Mouse (Mus musculus) embryonic facial prominence, embryonic 14.5 days (tissue): ENCODE measurements around the gene Camk1d. TPM values are rescaled to one million over a fixed set of nuclear protein-coding genes. Genes with fewer than 3 reads are reported as not detected.
A peak's percentile ranks its signal among the peaks of the same experiment; 100 is the strongest.
"Not testable (repeated sequence)": the region's sequence is repeated elsewhere in the genome, so short reads cannot be mapped to it uniquely, and the experiment has no call there.

Source experiments
- ATAC-seq: fragments of 200-750 bp; cut with Nextera tagmentation; 2 replicates; pipeline ENCODE4 v1.8.0; 2017; ENCODE audit warnings: low read depth, moderate number of reproducible peaks, moderate TSS enrichment
- DNase-seq: peaks from one replicate; pipeline ENCODE4 v3.0.0-alpha.2; 2015; ENCODE audit warnings: low spot score
- H3K27ac ChIP-seq: fragments of 300-500 bp; sonication (generic); replicated peaks from 2 replicates; pipeline ENCODE4 v1.5.1; 2014; ENCODE audit warnings: low read depth, mild to moderate bottlenecking, low read length, moderate library complexity
- H3K27me3 ChIP-seq: fragments of 300-500 bp; sonication (generic); replicated peaks from 2 replicates; pipeline ENCODE4 v1.6.1; 2014; ENCODE audit warnings: low read length; ENCODE audit not compliant: control insufficient read depth, insufficient read depth
- H3K36me3 ChIP-seq: fragments of 300-500 bp; sonication (generic); 2 replicates; pipeline ENCODE4 v1.6.1; 2014; ENCODE audit warnings: low read length, mixed read lengths; ENCODE audit not compliant: control insufficient read depth, insufficient read depth
- H3K4me1 ChIP-seq: fragments of 300-500 bp; sonication (generic); 2 replicates; pipeline ENCODE4 v1.6.1; 2014; ENCODE audit warnings: antibody characterized with exemption, low read length; ENCODE audit not compliant: control insufficient read depth, insufficient read depth
- H3K4me2 ChIP-seq: fragments of 300-500 bp; sonication (generic); 2 replicates; pipeline ENCODE4 v1.6.1; 2014; ENCODE audit warnings: low read depth, mild to moderate bottlenecking, low read length, moderate library complexity, mixed read lengths
- H3K4me3 ChIP-seq: fragments of 300-500 bp; sonication (generic); 2 replicates; pipeline ENCODE4 v1.5.1; 2014; ENCODE audit warnings: low read depth, mild to moderate bottlenecking, low read length
- H3K9ac ChIP-seq: fragments of 300-500 bp; sonication (generic); 2 replicates; pipeline ENCODE4 v1.6.1; 2014; ENCODE audit warnings: low read depth, mild to moderate bottlenecking, low read length, moderate library complexity, mixed read lengths
- H3K9me3 ChIP-seq: fragments of 300-500 bp; sonication (generic); 2 replicates; pipeline ENCODE4 v1.6.1; 2016; ENCODE audit warnings: low read length; ENCODE audit not compliant: control insufficient read depth
- WGBS: fragments of 180-500 bp; shearing (Covaris S2); extraction: QIAGEN DNeasy Blood & Tissue Kit; methylation state at CpG from one replicate; pipeline ENCODE4 v1.1.7; 2014; 5-methylcytosine and 5-hydroxymethylcytosine counted together
- polyA plus RNA-seq: library from polyadenylated mRNA; unstranded; fragments of >200 nt; fragmentation: Nextera tagmentation; extraction: Ambion mirVana; gene quantifications from 2 replicates; pipeline ENCODE4 v1.2.1, GENCODE M21; 2014

The Camk1d gene
- polyA plus RNA-seq, 1 experiment from 2014 or later: 6.2 TPM

DNA sequence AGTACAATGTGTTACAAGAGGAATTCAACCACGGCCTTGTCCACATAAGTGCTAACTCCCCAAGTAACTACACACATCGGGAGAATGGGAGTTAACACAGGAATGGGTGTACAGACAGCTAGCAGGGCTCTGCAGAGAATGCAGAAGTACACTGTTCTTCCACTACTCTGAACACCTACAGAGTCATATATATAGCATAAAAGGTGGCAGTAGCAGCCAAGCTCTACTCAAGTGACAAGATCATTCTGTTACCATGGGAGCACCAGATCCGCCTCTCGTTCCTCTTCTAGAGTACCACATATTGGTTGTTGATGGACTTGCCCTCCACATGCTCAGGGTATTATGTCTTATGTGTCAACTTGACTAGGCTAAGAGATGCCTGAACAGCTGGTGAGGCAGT is 165.4 kb downstream of the Camk1d start:
- DNase-seq (no peak), ATAC-seq (no peak)
- H3K4me3 ChIP-seq: no peak overlapping the region
- WGBS: 95% methylated on average over 4 of the region's 4 CpGs
- no peak overlapping the region for H3K27ac ChIP-seq
- H3K4me1 ChIP-seq: no peaks in the 10 kb centered on the region
- H3K36me3 ChIP-seq: no peaks in the 10 kb centered on the region
- H3K9ac ChIP-seq: no peak overlapping the region
- no peaks in the 10 kb centered on the region for H3K27me3 ChIP-seq
- H3K4me2 ChIP-seq: no peak overlapping the region
- no peaks in the 10 kb centered on the region for H3K9me3 ChIP-seq

GRCm38 (mm10) chr2:5540870-5541269 is 173.4 kb downstream of the Camk1d start:
- Histone ChIP-seq H3K9ac (no peak overlapping the region), H3K4me2 (no peak overlapping the region), H3K27me3 (no peaks in the 10 kb centered on the region), H3K4me1 (no peaks in the 10 kb centered on the region), H3K9me3 (no peaks in the 10 kb centered on the region), H3K4me3 (no peak overlapping the region), H3K36me3 (no peaks in the 10 kb centered on the region), H3K27ac (no peak overlapping the region)
- no peak for ATAC-seq
- no peak for DNase-seq
- 90% methylated on average over 3 of the region's 3 CpGs for WGBS

GRCm38 (mm10) chr2:5539894-5540293 is 174.4 kb downstream of the Camk1d start:
- H3K9me3 ChIP-seq, H3K27ac ChIP-seq, H3K4me1 ChIP-seq, H3K36me3 ChIP-seq, H3K4me2 ChIP-seq, H3K4me3 ChIP-seq, ATAC-seq, H3K9ac ChIP-seq, H3K27me3 ChIP-seq: not testable (repeated sequence)
- WGBS: 65% methylated on average over 3 of the region's 3 CpGs
- peak; percentile 51 for DNase-seq

- Histone ChIP-seq H3K9me3 (no peaks in the 10 kb centered on the region), H3K4me3 (no peak overlapping the region), H3K27me3 (no peaks in the 10 kb centered on the region), H3K4me1 (no peaks in the 10 kb centered on the region), H3K4me2 (no peak overlapping the region), H3K36me3 (no peaks in the 10 kb centered on the region), H3K9ac (no peak overlapping the region), H3K27ac (no peak overlapping the region)
- no peak for DNase-seq
- ATAC-seq: no peak
- WGBS: 55% methylated on average over 2 of the region's 2 CpGs
Measured at GRCm38 (mm10) chr2:5533868-5534267, 180.4 kb downstream of the Camk1d start.

DNA sequence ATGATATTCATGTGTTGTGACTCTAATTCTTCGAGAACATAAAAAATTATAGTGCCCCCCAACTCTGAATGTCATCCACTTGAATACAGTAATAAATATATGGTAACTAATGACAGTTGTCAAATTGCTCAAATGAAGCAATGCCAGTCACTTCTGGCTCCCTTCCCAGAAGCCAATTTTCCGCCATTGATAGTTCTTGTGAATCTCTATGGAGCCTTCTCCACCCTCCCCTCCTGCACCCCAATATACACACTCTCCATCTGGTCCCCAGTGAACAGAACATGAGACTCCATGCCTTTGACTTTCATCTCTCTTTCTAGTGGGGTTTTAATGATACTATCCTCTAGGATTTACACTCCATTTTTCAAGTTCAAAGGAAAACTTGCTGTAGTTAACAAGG is 184.3 kb downstream of the Camk1d start:
- Histone ChIP-seq H3K4me1 (no peaks in the 10 kb centered on the region), H3K4me2 (no peak overlapping the region), H3K27me3 (no peaks in the 10 kb centered on the region), H3K4me3 (no peak overlapping the region), H3K9ac (no peak overlapping the region), H3K27ac (no peak overlapping the region), H3K36me3 (no peaks in the 10 kb centered on the region), H3K9me3 (no peaks in the 10 kb centered on the region)
- 77% methylated on average over 2 of the region's 2 CpGs for WGBS
- no peak for ATAC-seq
- DNase-seq: no peak

DNA sequence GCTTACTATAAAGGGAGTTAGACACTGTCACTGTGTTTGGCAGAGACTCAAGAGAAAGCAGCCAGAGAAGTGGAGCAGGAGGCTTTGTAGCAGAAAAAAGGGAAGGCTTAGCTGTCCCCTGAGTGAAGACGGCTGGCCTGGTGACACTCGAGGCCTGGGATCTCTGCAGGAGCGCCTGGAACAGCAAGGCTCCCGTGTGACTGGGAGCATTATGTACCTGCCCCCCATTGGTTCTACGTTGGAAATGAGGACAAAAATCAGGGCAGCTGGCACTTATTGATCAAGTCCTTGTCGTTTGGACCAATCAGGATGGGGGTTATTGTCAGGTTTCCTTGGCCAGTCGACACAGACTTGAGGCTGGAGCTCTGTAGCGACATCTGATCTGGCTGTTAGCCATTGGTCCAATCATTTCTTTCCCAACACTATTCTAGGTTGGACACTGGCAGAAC is 195.1 kb downstream of the Camk1d start:
- Histone ChIP-seq H3K27me3 (no peaks in the 10 kb centered on the region), H3K9ac (no peak overlapping the region), H3K4me2 (no peak overlapping the region), H3K4me1 (no peaks in the 10 kb centered on the region), H3K36me3 (no peaks in the 10 kb centered on the region), H3K4me3 (no peak overlapping the region), H3K27ac (no peak overlapping the region), H3K9me3 (no peaks in the 10 kb centered on the region)
- WGBS: 65% methylated on average over 8 of the region's 8 CpGs
- DNase-seq (no peak), ATAC-seq (no peak)

DNA sequence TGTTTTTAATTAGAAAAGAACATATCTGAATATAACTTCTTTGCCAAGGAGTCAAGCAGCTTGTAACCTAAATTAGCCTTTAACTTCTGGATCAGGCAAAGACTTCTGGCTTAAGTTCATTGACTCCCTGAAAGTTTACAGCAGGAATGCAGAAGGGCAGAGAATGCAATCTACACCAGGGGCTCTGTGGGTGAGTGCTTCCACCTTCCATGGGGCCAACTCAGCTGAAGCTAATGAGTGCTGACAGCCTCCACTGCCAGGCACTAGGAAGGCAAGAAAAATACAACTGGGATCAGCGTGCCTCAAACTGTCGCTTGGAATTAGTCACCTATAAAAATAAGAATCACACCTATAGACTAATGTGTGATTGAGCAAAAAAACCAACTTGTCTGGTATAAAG is 199.2 kb downstream of the Camk1d start:
- DNase-seq: peak; percentile 32
- H3K9me3 ChIP-seq: no peaks in the 10 kb centered on the region
- 47% methylated on average over 2 of the region's 2 CpGs for whole genome bisulfite sequencing

DNA sequence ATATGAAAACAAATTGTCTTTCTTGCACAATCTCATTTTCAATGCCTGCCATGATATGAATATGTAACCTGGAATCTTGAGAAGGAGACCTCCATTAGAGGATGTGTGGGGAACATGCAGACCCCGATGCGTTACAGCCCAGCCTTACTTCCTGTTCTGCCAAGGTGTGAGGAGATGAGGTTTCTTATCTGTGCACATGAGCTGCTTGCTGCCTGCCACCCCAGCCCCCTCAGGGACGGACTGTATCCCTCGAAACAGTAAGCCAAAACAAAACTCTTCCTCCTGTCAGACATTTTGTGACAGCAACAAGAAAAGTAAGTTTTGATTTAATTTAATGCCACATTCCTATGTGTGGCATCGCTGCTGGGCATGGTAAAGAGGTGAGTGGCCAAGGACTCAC is 200.2 kb downstream of the Camk1d start:
- ATAC-seq (no peak), DNase-seq (no peak)
- WGBS: 95% methylated on average over 5 of the region's 5 CpGs
- no peak overlapping the region for H3K27ac ChIP-seq
- no peaks in the 10 kb centered on the region for H3K4me1 ChIP-seq
- H3K4me2 ChIP-seq: no peak overlapping the region
- no peak overlapping the region for H3K4me3 ChIP-seq
- H3K9ac ChIP-seq: no peak overlapping the region
- no peaks in the 10 kb centered on the region for H3K27me3 ChIP-seq
- no peaks in the 10 kb centered on the region for H3K9me3 ChIP-seq
- H3K36me3 ChIP-seq: no peaks in the 10 kb centered on the region

More for the DNA sequence above, 199.2 kb downstream of the Camk1d start:
- Histone ChIP-seq H3K4me3 (no peak overlapping the region), H3K9ac (no peak overlapping the region), H3K36me3 (no peaks in the 10 kb centered on the region), H3K4me1 (no peaks in the 10 kb centered on the region), H3K4me2 (no peak overlapping the region), H3K27ac (no peak overlapping the region), H3K27me3 (no peaks in the 10 kb centered on the region)
- no peak for ATAC-seq

GRCm38 (mm10) chr2:5513621-5514020 is 200.7 kb downstream of the Camk1d start:
- Histone ChIP-seq H3K27me3 (no peaks in the 10 kb centered on the region), H3K4me1 (no peaks in the 10 kb centered on the region), H3K36me3 (no peaks in the 10 kb centered on the region), H3K9me3 (no peaks in the 10 kb centered on the region), H3K27ac (no peak overlapping the region), H3K4me2 (no peak overlapping the region), H3K9ac (no peak overlapping the region), H3K4me3 (no peak overlapping the region)
- WGBS: 86% methylated on average over 2 of the region's 2 CpGs
- ATAC-seq: no peak
- DNase-seq: no peak
